Mouse (Mus musculus): Measurements from ENCODE around the gene Pgd. TPM values are rescaled to one million over a fixed set of nuclear protein-coding genes. Genes with fewer than 3 reads are reported as not detected.
"Not testable (repeated sequence)": the region's sequence is repeated elsewhere in the genome, so short reads cannot be mapped to it uniquely, and the experiment has no call there.

The Pgd gene
- polyA plus RNA-seq, 1 experiment, result 162 TPM

DNA sequence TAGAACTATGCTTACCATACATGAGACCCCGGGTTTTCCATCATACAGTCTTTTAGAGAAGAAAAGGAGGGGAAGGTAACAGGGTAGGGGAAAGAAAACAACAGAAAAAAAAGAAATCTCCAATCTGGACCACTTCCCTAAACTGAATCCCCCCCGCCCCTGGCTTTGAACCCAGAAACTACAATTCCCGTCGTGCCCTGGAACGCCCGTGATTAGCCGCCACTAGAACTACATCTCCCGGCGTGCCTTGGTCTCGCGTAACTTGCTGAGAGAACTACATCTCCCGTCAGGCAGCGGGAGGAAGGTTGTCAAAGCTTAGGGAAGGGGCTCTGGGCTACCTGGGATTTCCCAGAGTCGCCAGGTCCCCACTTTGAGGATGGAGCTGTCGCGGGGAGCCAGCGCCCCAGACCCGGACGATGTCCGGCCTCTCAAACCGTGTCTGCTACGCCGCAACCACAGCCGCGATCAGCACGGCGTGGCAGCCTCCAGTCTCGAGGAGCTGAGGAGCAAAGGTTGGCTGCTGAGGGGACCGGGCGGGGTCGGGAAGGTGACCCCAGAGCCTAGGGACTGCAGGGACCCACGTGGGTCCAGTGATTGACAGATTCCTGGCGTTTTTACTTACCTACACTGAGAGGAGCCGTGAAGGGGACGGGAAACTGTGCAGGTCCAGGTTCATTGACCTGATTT is 62.6 kb downstream of the Pgd start, which contains the start of gene Dffa:
Gene Dffa (plus strand): TSS at position 272 of the 687 bp plus-strand sequence.
- Histone ChIP-seq H3K36me3 (ENCODE audit: control insufficient read depth, insufficient read depth) (no peaks in the 10 kb centered on the region), H3ac (ENCODE audit: control insufficient read depth, insufficient read length) (peak within 1 kb of the TSS; percentile 24), H3K4me3 (peak within 1 kb of the TSS; percentile 39), H3K27me3 (ENCODE audit: control insufficient read depth, insufficient read depth, insufficient read length) (no peaks in the 10 kb centered on the region), H3K79me2 (ENCODE audit: control insufficient read depth, insufficient read depth) (peaks cover 5% of the 10 kb centered on the region), H3K4me2 (ENCODE audit: low read depth) (peak within 1 kb of the TSS; percentile 92)
- peak; percentile 44 for TF ChIP-seq E2F4 (IDR thresholded peaks at IDR 0.05; ENCODE audit: insufficient read depth)
- peak; percentile 56 for TF ChIP-seq POLR2AphosphoS2 (IDR thresholded peaks at IDR 0.05; ENCODE audit: insufficient read length, low read depth)
- TF ChIP-seq POLR2A (IDR thresholded peaks at IDR 0.05; ENCODE audit: insufficient read length, low read depth), result peak; percentile 47
- peak; percentile 47 for TF ChIP-seq SRF (IDR thresholded peaks at IDR 0.05; ENCODE audit: control insufficient read depth, insufficient read length, low read depth)
- no peak for TF ChIP-seq MYOG (IDR thresholded peaks at IDR 0.05; ENCODE audit: control insufficient read depth in 1 of 3, insufficient read depth in 1 of 3, insufficient read length in 2 of 3, low read depth in 2 of 3)

GRCm38 (mm10) chr4:149101456-149101855 is 65.1 kb downstream of the Pgd start:
- Histone ChIP-seq H3K4me3 (no peak overlapping the region), H3ac (ENCODE audit: control insufficient read depth, insufficient read length) (no peak overlapping the region), H3K36me3 (ENCODE audit: control insufficient read depth, insufficient read depth) (no peaks in the 10 kb centered on the region), H3K4me2 (ENCODE audit: low read depth) (peak overlapping the region; percentile 52), H3K27me3 (ENCODE audit: control insufficient read depth, insufficient read depth, insufficient read length) (no peaks in the 10 kb centered on the region), H3K79me2 (ENCODE audit: control insufficient read depth, insufficient read depth) (peaks cover 28% of the 10 kb centered on the region)
- TF ChIP-seq POLR2A (IDR thresholded peaks at IDR 0.05; ENCODE audit: insufficient read length, low read depth) (no peak), CEBPB (IDR thresholded peaks at IDR 0.05; ENCODE audit: insufficient read depth, poor library complexity, severe bottlenecking) (no peak), TCF12 (IDR thresholded peaks at IDR 0.05; ENCODE audit: insufficient read depth, poor library complexity, severe bottlenecking) (no peak), SRF (IDR thresholded peaks at IDR 0.05; ENCODE audit: control insufficient read depth, insufficient read length, low read depth) (no peak), MYOD1 (IDR thresholded peaks at IDR 0.05; ENCODE audit: control insufficient read depth in 1 of 3, insufficient read length in 2 of 3, low read depth in 2 of 3) (no peak), MYOG (IDR thresholded peaks at IDR 0.05; ENCODE audit: control insufficient read depth in 1 of 3, insufficient read depth in 1 of 3, insufficient read length in 2 of 3, low read depth in 2 of 3) (no peak), MAX (IDR thresholded peaks at IDR 0.05; ENCODE audit: low read depth) (no peak), USF1 (IDR thresholded peaks at IDR 0.05; ENCODE audit: low read depth) (no peak), E2F4 (IDR thresholded peaks at IDR 0.05; ENCODE audit: insufficient read depth) (no peak), REST (IDR thresholded peaks at IDR 0.05; ENCODE audit: insufficient read depth, insufficient read length) (no peak), POLR2AphosphoS2 (IDR thresholded peaks at IDR 0.05; ENCODE audit: insufficient read length, low read depth) (no peak), TCF3 (IDR thresholded peaks at IDR 0.05; ENCODE audit: insufficient read length, low read depth) (no peak)

GRCm38 (mm10) chr4:149100449-149100848 is 66.1 kb downstream of the Pgd start:
- H3K79me2 ChIP-seq (ENCODE audit: control insufficient read depth, insufficient read depth), result peaks cover 38% of the 10 kb centered on the region
- not testable (repeated sequence) for H3K4me3 ChIP-seq; H3K27me3 ChIP-seq (ENCODE audit: control insufficient read depth, insufficient read depth, insufficient read length); H3K36me3 ChIP-seq (ENCODE audit: control insufficient read depth, insufficient read depth); H3ac ChIP-seq (ENCODE audit: control insufficient read depth, insufficient read length); H3K4me2 ChIP-seq (ENCODE audit: low read depth)

Other genes with a start within 250 kb of the Pgd start
- gene Pex14, start 66.9 kb downstream of the Pgd start, polyA plus RNA-seq (2012; fragmentation: generic; extraction: Trizol), result 71.5 TPM
- gene Dffa, start 62.6 kb downstream of the Pgd start, polyA plus RNA-seq (2012; fragmentation: generic; extraction: Trizol), result 17.5 TPM
- gene Cort, start 40.0 kb downstream of the Pgd start, polyA plus RNA-seq (2012; fragmentation: generic; extraction: Trizol), result not detected
- gene Cenps, start 29.1 kb downstream of the Pgd start, polyA plus RNA-seq (2012; fragmentation: generic; extraction: Trizol), result 7.3 TPM
- 26.7 TPM for gene Kif1b, start 140.9 kb upstream of the Pgd start, polyA plus RNA-seq (2012; fragmentation: generic; extraction: Trizol)